Mouse (Mus musculus) hindbrain, embryonic 12.5 days (tissue): ENCODE data around the gene Chid1. TPM values are rescaled to one million over a fixed set of nuclear protein-coding genes. Genes with fewer than 3 reads are reported as not detected.

Source experiments
- ATAC-seq: fragments of 200-750 bp; cut with Nextera tagmentation; 2 replicates; pipeline ENCODE4 v1.8.0; 2017; ENCODE audit warnings: moderate TSS enrichment; ENCODE audit not compliant: low FRiP score
- H3K27ac ChIP-seq: fragments of 300-500 bp; sonication (generic); 2 replicates; pipeline ENCODE4 v1.5.1; 2016; ENCODE audit warnings: mild to moderate bottlenecking
- H3K27me3 ChIP-seq: fragments of 300-500 bp; sonication (generic); 2 replicates; pipeline ENCODE4 v1.6.1; 2016; ENCODE audit warnings: mild to moderate bottlenecking
- H3K36me3 ChIP-seq: fragments of 300-500 bp; sonication (generic); 2 replicates; pipeline ENCODE4 v1.6.1; 2016; ENCODE audit warnings: mild to moderate bottlenecking
- H3K4me1 ChIP-seq: fragments of 300-500 bp; sonication (generic); 2 replicates; pipeline ENCODE4 v1.6.1; 2016
- H3K4me2 ChIP-seq: fragments of 300-500 bp; sonication (generic); replicated peaks from 2 replicates; pipeline ENCODE4 v1.6.1; 2016; ENCODE audit warnings: mild to moderate bottlenecking
- H3K4me3 ChIP-seq: fragments of 300-500 bp; sonication (generic); 2 replicates; pipeline ENCODE4 v1.5.1; 2016; ENCODE audit warnings: mild to moderate bottlenecking
- H3K9ac ChIP-seq: fragments of 300-500 bp; sonication (generic); 2 replicates; pipeline ENCODE4 v1.6.1; 2016; ENCODE audit warnings: mild to moderate bottlenecking, moderate library complexity
- H3K9me3 ChIP-seq: fragments of 300-500 bp; sonication (generic); replicated peaks from 2 replicates; pipeline ENCODE4 v1.6.1; 2016; ENCODE audit warnings: mild to moderate bottlenecking
- WGBS: fragments of 180-500 bp; shearing (Covaris S2); methylation state at CpG from one replicate; pipeline ENCODE4 v1.1.7; 2016; 5-methylcytosine and 5-hydroxymethylcytosine counted together
- polyA plus RNA-seq: library from polyadenylated mRNA; unstranded; fragments of >200 nt; fragmentation: Nextera tagmentation; extraction: Ambion mirVana; gene quantifications from 2 replicates; pipeline ENCODE4 v1.2.1, GENCODE M21; 2016

Chid1 gene
- polyA plus RNA-seq, 1 experiment from 2014 or later = 31.8 TPM

DNA sequence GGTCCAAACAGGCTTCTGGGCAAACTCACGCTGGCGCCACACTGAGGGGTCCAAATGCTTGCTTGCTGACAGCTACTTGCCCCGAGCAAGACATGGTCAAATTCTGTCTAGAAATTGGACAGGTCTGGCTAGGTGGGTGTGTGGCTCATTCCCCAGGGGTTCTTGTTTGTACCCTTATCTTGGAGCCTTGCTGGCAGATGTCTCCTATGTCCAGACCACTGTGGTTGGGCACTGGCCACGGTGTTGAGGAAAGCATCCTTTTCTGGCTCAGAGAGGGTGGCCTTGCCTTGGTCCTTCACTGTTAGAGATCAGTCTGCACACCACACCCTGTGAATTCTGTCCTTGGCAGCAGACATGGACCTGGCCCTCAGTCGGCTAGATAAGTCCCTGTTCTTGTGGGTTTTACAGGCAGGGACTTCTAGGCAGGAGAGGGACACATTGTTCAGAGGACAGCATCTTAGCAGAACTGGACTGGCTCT lies 61.3 kb downstream of the Chid1 start:
- H3K9me3 ChIP-seq = no peaks in the 10 kb centered on the region
- H3K4me3 ChIP-seq = no peak overlapping the region
- H3K9ac ChIP-seq = no peak overlapping the region
- peaks cover 50% of the 10 kb centered on the region for H3K4me1 ChIP-seq
- ATAC-seq = no peak
- 77% methylated on average over 5 of the region's 5 CpGs for WGBS
- no peak overlapping the region for H3K27ac ChIP-seq
- no peak overlapping the region for H3K4me2 ChIP-seq
- no peaks in the 10 kb centered on the region for H3K36me3 ChIP-seq
- H3K27me3 ChIP-seq = peaks cover 42% of the 10 kb centered on the region

DNA sequence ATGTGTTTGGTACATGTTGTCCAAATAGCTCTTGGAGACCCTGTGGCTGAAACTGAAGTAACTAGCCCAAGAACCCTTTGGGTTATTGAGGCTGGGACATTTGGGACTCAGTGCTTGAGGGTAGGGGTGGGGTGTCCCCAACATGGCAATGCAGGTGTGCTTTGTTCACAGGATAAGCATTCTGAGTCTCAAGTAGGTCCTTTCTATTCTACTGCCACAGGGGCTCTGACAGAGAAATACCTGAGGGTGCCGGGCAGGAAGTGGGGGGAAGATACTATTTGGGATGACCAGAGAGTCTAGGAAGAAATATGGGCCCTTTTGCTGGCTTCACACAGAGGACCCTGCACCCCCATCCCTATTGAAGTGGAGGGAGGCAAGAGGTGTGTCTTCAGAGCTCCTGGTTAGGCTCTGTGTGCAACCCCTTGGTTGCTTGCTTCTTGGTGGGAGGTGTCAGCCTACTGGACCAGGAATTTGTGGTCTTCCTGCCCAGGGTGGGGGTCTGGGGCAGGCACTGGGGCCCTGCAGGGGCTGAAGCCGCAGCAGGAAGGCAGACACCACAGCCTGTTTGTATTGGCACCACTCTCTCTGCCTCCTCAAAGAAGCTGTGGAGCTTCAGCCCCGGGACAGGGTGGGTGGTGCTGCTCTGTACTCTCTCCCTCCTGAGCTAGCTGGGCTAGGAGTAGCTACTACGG lies 61.9 kb downstream of the Chid1 start:
- H3K4me3 ChIP-seq = no peak overlapping the region
- 67% methylated on average over 4 of the region's 4 CpGs for WGBS
- H3K4me2 ChIP-seq = no peak overlapping the region
- H3K36me3 ChIP-seq = peaks cover 2% of the 10 kb centered on the region; the same call in 1 of the 2 replicates
- no peak overlapping the region for H3K27ac ChIP-seq
- peaks cover 48% of the 10 kb centered on the region for H3K4me1 ChIP-seq
- ATAC-seq = no peak
- peaks cover 36% of the 10 kb centered on the region for H3K27me3 ChIP-seq
- H3K9ac ChIP-seq = no peak overlapping the region
- no peaks in the 10 kb centered on the region for H3K9me3 ChIP-seq

DNA sequence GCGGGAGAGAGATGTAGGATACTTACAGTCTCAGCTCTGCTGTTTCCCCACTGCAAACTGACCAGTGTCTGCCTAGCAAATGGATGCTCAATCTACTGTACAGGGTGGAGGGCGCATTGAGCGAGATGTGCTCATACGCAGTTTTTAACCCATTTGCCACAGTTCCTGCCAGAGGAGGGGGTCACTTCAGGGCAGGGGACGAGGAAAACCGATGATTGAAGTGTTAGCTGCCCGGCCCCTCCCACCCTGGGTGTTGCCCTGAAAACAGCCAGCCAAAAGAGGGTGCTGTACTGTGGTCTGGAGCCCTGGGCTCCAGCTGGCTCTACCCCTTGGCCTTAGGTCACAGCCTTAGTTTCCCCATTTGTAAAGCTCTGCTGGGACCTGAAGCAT lies 62.7 kb downstream of the Chid1 start:
- H3K4me2 ChIP-seq = peak overlapping the region; percentile 84; the same call in 1 of the 2 replicates
- H3K36me3 ChIP-seq = peaks cover 10% of the 10 kb centered on the region
- no peaks in the 10 kb centered on the region for H3K9me3 ChIP-seq
- ATAC-seq = no peak
- peak overlapping the region; percentile 55 for H3K4me3 ChIP-seq
- no peak overlapping the region for H3K9ac ChIP-seq
- 19% methylated on average over 7 of the region's 7 CpGs for WGBS
- peak overlapping the region; percentile 30 for H3K27ac ChIP-seq
- H3K27me3 ChIP-seq = peaks cover 30% of the 10 kb centered on the region
- peaks cover 41% of the 10 kb centered on the region for H3K4me1 ChIP-seq

DNA sequence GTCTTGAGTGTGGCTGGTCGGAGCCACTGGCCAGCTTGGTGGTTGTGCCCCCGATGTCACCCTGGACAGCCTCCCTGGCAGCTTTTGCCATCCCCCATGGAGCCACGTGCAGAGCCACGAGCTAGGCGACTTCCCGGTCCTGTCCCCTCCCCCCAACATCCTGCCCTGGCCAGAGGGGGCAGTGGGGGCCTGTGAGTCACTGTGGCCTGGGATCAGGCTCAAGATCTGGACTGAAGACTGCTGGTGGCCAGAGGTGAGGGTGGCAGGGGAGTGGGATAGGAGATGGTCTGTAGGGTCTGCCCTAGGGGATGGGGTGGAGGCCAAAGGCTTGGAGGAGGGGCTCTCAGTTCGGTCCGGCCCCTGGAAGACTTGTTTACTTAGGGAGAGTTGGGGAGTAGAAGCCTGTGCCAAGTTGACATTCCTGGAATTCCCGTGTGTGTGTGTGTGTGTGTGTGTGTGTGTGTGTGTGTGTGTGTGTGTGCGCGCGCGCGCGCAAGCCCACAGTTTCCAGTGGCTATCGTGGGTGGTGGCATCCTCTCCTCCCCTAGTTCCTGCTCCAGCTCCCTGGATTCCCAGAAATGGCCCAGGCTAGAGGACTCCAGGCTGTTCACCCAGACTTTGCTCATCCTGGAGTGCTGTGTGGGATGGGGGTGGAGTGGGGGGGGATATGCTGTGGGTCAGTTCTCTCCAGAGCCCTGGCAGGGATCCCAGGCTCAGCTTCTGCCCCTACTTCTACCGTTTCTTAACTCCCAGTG lies 63.3 kb downstream of the Chid1 start:
- H3K9ac ChIP-seq = no peak overlapping the region; the same call in 1 of the 2 replicates

DNA sequence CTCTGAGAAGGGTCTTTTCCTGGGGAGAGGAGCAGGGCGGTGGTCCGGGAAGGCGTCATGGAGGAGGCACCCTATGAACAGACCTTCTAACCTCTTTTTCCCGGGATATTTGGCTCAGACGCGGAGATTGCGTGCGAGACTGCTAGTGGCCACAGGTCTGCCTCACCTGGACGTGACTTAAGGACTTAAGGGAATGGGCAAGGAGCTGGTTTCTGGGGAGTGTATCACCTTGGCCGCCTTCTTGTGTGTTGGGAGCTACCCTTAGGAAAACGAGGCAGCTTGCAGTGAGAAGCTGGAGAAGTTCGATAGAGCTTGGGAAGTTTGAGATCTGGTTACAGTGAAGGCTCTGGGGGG lies 63.9 kb downstream of the Chid1 start:
- Histone ChIP-seq H3K27ac (peak overlapping the region; percentile 30; the same call in 1 of the 2 replicates), H3K4me3 (peak overlapping the region; percentile 55), H3K4me1 (peaks cover 32% of the 10 kb centered on the region), H3K9ac (peak overlapping the region; percentile 85), H3K9me3 (no peaks in the 10 kb centered on the region), H3K27me3 (peaks cover 30% of the 10 kb centered on the region), H3K4me2 (peak overlapping the region; percentile 84), H3K36me3 (peaks cover 19% of the 10 kb centered on the region)
- WGBS = 2% methylated on average over 12 of the region's 12 CpGs
- ATAC-seq = 0 out of 2 replicates have a peak, but pooled peaks have one; percentile 2

More for the DNA sequence above, 63.3 kb downstream of the Chid1 start:
- peak overlapping the region; percentile 30 for H3K27ac ChIP-seq
- no peak for ATAC-seq
- peaks cover 13% of the 10 kb centered on the region for H3K36me3 ChIP-seq
- peak overlapping the region; percentile 84 for H3K4me2 ChIP-seq
- peaks cover 39% of the 10 kb centered on the region for H3K4me1 ChIP-seq
- no peaks in the 10 kb centered on the region for H3K9me3 ChIP-seq
- H3K4me3 ChIP-seq = peak overlapping the region; percentile 55
- WGBS = 5% methylated on average over 16 of the region's 17 CpGs
- H3K27me3 ChIP-seq = peaks cover 30% of the 10 kb centered on the region

DNA sequence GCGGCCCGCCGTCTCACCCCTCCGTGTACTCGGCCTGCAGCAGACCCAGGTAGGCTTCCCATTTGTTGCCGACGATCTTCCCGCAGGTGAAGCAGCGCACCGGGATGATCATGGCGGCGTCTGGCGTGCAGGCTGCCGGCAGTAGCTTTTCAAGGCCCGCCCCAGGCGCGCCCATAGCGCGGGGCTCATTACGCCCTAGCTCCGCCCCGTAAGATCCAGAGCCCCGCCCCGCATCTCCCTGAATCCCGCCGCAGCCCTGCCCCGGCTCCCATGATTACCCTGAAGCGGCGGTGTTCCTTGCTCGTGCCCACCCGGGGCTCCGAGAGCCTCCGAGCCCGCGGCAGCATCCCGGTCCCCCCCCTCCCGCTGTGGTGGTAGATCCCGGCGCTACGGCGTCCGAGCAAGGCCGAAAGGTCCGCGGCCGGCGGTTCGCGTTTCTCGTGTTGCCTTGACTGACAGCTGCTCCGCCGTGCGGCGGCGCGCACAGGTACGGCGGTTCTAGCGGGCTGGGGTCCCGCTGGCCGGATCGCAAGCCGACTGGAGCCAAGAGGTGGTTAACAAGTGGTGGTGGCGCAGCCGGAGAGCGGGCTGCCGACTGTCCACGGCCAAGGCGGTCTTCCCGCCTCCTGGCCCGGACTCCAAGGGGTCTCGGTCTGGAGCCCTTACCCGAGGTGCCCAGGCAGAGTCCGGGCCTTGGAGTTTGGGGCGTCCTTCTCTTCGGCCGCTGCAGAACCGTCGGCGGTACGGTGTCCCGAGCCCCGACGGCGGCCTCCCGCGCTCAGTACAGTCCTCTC lies 64.4 kb downstream of the Chid1 start, which contains the start of the genes Polr2l and Tspan4:
TSS of gene Polr2l (minus strand) at position 122 of the 794 bp plus-strand sequence.
TSS of gene Tspan4 (plus strand) at position 230 of the 794 bp plus-strand sequence.
- peak; percentile 80 for ATAC-seq
- H3K9ac ChIP-seq = peak within 1 kb of the TSS; percentile 85
- H3K4me2 ChIP-seq = peak within 1 kb of the TSS; percentile 84
- H3K27me3 ChIP-seq = peaks cover 30% of the 10 kb centered on the region
- peaks cover 25% of the 10 kb centered on the region for H3K36me3 ChIP-seq
- WGBS = under 1% methylated on average over 87 of the region's 87 CpGs
- H3K4me1 ChIP-seq = peaks cover 35% of the 10 kb centered on the region
- peak within 1 kb of the TSS; percentile 90 for H3K27ac ChIP-seq
- H3K4me3 ChIP-seq = peak within 1 kb of the TSS; percentile 55
- no peaks in the 10 kb centered on the region for H3K9me3 ChIP-seq

DNA sequence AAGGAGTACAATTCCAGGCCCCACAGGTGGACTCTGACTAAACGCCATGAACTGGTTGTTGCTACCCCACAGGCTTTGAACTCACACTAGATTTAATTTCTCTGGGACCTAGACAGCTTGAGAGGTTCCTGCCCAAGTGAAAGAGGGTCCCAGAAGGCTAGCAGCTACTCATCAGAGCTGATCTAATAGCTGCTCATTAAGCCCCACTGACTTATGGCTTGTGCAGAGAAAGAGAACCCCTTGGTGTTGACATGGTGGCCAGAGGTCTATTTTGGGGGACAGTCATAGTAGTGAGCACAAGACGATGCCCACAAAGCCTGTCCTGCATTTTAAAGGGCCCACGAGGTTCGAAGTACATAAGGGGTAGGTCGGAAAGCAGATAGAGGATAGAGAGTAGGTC lies 65.5 kb downstream of the Chid1 start:
- Histone ChIP-seq H3K4me3 (peak overlapping the region; percentile 55), H3K27ac (no peak overlapping the region), H3K9me3 (no peaks in the 10 kb centered on the region), H3K4me1 (peaks cover 46% of the 10 kb centered on the region), H3K36me3 (peaks cover 34% of the 10 kb centered on the region), H3K9ac (peak overlapping the region; percentile 85), H3K4me2 (peak overlapping the region; percentile 84), H3K27me3 (peaks cover 30% of the 10 kb centered on the region)
- WGBS = 11% methylated on average over 5 of the region's 5 CpGs
- no peak for ATAC-seq

DNA sequence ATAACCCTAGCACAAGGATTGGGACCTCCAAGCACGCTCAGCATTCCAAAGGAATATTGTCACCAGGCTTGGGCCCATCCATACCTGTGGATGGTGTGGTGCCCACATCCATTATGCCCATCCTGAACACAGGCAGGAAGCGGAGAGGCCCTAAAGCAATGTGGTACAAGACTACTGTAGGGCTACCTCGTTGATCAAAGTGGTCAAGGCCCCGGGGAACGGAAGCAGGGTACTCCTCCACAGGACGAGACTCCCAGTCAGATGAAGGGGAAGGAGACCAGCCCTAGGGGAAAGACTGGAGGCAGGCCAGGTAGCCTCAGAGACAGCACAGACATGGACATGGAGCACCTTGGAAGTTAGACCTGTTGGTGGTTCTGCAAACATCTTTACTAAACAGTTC lies 66.9 kb downstream of the Chid1 start:
- H3K4me1 ChIP-seq = peaks cover 59% of the 10 kb centered on the region
- peaks cover 23% of the 10 kb centered on the region for H3K27me3 ChIP-seq
- no peak overlapping the region for H3K9ac ChIP-seq
- H3K4me2 ChIP-seq = no peak overlapping the region
- H3K4me3 ChIP-seq = no peak overlapping the region
- H3K9me3 ChIP-seq = no peaks in the 10 kb centered on the region
- 93% methylated on average over 6 of the region's 6 CpGs for WGBS
- peaks cover 34% of the 10 kb centered on the region for H3K36me3 ChIP-seq
- H3K27ac ChIP-seq = no peak overlapping the region
- ATAC-seq = no peak

DNA sequence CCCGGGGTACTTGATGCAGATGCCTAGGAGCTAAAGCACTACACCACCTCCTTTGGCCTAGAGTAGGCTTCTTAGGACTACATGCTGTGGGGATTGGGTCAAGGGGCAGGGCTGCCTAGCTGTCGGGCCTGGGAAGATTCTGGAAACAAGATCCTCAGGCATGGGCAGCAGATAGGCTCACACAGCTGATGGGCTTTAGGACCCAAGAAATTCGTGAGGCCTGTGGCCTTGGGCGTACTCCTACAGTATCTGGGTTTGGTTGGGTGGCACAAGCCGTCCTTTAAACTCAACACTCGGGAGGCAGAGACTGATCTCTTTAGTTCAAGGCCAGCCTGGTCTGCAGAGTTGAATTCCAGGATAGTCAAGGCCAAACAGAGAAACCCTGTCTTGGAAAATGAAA lies 67.4 kb downstream of the Chid1 start:
- H3K4me1 ChIP-seq = peaks cover 59% of the 10 kb centered on the region
- no peak overlapping the region for H3K9ac ChIP-seq
- no peak overlapping the region for H3K27ac ChIP-seq
- no peak overlapping the region for H3K4me2 ChIP-seq
- H3K9me3 ChIP-seq = no peaks in the 10 kb centered on the region
- H3K4me3 ChIP-seq = no peak overlapping the region
- no peak for ATAC-seq
- 79% methylated on average over 6 of the region's 6 CpGs for WGBS
- H3K27me3 ChIP-seq = peaks cover 18% of the 10 kb centered on the region
- peaks cover 34% of the 10 kb centered on the region for H3K36me3 ChIP-seq

DNA sequence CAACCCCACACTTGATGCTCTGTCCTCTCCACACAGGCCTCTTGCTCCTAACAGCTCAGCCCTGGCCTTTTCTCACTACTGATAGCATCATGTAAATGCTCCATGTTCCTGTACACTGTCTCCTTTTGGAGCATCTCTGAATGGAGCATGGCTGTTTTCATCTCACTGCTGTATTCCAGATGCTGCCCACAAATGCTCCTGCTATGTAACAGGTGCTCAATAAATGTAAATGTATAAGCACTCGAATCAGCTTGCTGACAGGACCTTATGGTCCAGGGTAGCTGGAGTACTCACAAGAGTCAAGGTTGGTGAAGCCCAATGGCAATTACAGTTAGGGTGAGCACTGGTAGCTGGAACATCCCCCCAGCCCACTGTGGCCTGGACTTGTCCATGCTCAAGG lies 68.4 kb downstream of the Chid1 start:
- WGBS = 98% methylated on average over 1 of the region's 1 CpGs
- peaks cover 56% of the 10 kb centered on the region for H3K4me1 ChIP-seq
- no peak for ATAC-seq

DNA sequence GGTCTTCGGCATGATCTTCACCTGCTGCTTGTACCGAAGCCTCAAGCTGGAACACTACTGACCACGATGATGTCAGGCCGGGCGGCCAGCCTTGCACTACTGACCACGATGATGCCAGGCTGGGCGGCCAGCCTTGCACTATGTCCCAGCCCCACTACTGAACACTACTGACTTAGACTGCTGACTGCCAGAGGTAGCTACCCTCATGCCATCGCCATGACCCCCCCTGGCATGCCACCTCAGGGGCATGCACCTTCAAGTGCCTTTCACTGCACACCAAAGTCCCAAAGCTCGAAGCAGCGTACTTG lies 69.1 kb downstream of the Chid1 start:
- Histone ChIP-seq H3K4me3 (no peak overlapping the region), H3K27ac (no peak overlapping the region), H3K36me3 (peaks cover 34% of the 10 kb centered on the region), H3K4me1 (peaks cover 51% of the 10 kb centered on the region), H3K9ac (no peak overlapping the region), H3K27me3 (peaks cover 14% of the 10 kb centered on the region), H3K9me3 (no peaks in the 10 kb centered on the region), H3K4me2 (no peak overlapping the region)
- 92% methylated on average over 10 of the region's 10 CpGs for WGBS
- no peak for ATAC-seq

More for the DNA sequence above, 68.4 kb downstream of the Chid1 start:
- peaks cover 14% of the 10 kb centered on the region for H3K27me3 ChIP-seq
- no peak overlapping the region for H3K4me2 ChIP-seq
- no peak overlapping the region for H3K4me3 ChIP-seq
- H3K27ac ChIP-seq = no peak overlapping the region
- H3K9me3 ChIP-seq = no peaks in the 10 kb centered on the region
- peaks cover 34% of the 10 kb centered on the region for H3K36me3 ChIP-seq
- no peak overlapping the region for H3K9ac ChIP-seq
